Mouse (Mus musculus) erythroblast, embryonic 14.5 days (primary cell): ENCODE measurements around the gene Hist1h4i. TPM values are rescaled to one million over a fixed set of nuclear protein-coding genes. Genes with fewer than 3 reads are reported as not detected.

Source experiments
- H3K27me3 ChIP-seq: 2 replicates; pipeline ENCODE4 v1.6.1; 2012; ENCODE audit warnings: inconsistent platforms; ENCODE audit not compliant: control insufficient read depth
- H3K36me3 ChIP-seq: 2 replicates; pipeline ENCODE4 v1.6.1; 2012; ENCODE audit warnings: mild to moderate bottlenecking, inconsistent platforms; ENCODE audit not compliant: control insufficient read depth
- H3K4me1 ChIP-seq: 2 replicates; pipeline ENCODE4 v1.6.1; 2012; ENCODE audit warnings: inconsistent platforms; ENCODE audit not compliant: control insufficient read depth
- H3K4me3 ChIP-seq: replicated peaks from 2 replicates; pipeline ENCODE3; 2012; ENCODE audit warnings: moderate library complexity, mild to moderate bottlenecking, inconsistent platforms
- H3K9me3 ChIP-seq: 2 replicates; pipeline ENCODE4 v1.6.1; 2012; ENCODE audit warnings: low read length, inconsistent platforms, mixed read lengths; ENCODE audit not compliant: control insufficient read depth
- GATA1 ChIP-seq: IDR thresholded peaks from 2 replicates; pipeline ENCODE4 v1.6.1; 2012; ENCODE audit warnings: low read length, inconsistent platforms, mixed read lengths
- TAL1 ChIP-seq: IDR thresholded peaks from 3 replicates; pipeline ENCODE4 v1.6.1; 2012; ENCODE audit warnings: low read length, inconsistent platforms, mixed read lengths
- polyA plus RNA-seq: library from polyadenylated mRNA; stranded (reverse); fragments of >175 nt; gene quantifications from 2 replicates; pipeline ENCODE4 v1.2.3, GENCODE M21; 2012

Gene Hist1h4i
- polyA plus RNA-seq, 1 experiment: 24.7 TPM

DNA sequence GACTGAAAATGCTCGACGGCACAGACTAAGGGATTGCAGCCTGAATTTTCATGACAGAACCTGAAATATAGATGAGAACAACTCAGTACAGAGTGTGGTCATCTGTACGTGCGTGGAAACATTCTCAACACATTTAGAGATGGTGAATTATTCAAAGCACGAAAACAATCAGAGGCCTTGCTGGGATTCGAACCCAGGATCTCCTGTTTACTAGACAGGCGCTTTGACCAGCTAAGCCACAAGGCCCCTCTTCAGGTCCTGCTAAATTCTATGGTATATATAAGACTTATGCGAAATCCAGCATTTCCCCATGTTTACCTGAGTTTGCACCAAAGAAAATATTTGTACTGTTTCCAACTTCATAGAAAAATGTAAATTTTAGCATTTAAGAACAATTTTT is 11.2 kb downstream of the Hist1h4i start:
- H3K36me3 ChIP-seq: peaks cover 14% of the 10 kb centered on the region
- no peaks in the 10 kb centered on the region for H3K27me3 ChIP-seq
- H3K4me1 ChIP-seq: peaks cover 57% of the 10 kb centered on the region
- TF ChIP-seq GATA1: no peak
- no peaks in the 10 kb centered on the region for H3K9me3 ChIP-seq
- peak overlapping the region; percentile 67 for H3K4me3 ChIP-seq

DNA sequence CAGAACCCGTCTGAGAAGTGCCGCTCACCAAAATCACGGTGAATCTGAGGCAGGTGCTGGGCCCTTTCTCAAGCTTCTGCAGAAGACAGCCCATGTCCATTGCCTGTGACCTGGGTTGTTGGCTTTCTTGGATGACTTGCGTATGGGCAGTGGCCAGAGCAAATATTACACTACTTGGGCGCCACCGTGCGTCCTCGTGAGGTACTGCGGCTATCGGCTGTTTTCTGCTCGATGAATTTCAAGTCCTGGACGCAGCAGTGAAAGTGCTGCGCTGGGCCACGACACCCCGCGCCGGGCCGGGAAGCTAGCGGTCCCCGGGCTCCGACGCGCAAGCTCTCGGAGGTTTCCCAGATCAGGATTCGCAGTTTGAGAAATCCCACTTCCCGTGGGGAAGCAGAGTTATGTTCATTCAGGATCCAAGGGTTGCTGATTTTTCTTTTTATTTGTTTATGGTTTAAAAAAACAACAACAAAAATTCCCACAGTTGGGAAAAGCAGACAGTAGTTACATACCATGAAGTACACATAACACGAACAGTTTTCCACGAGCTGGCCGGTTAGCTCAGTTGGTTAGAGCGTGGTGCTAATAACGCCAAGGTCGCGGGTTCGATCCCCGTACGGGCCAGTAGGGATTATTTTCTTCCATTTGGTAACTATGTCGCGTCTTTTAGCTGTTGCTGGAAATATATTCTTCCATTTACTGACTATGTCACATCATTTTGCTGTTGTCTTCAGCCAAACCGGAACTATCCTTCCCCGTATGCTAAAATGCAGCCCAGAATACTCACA is 12.3 kb downstream of the Hist1h4i start:
- TF ChIP-seq GATA1 (no peak), TAL1 (no peak)
- peak overlapping the region; percentile 67 for H3K4me3 ChIP-seq
- H3K4me1 ChIP-seq: peaks cover 56% of the 10 kb centered on the region
- H3K9me3 ChIP-seq: no peaks in the 10 kb centered on the region
- no peaks in the 10 kb centered on the region for H3K27me3 ChIP-seq
- peaks cover 14% of the 10 kb centered on the region for H3K36me3 ChIP-seq

DNA sequence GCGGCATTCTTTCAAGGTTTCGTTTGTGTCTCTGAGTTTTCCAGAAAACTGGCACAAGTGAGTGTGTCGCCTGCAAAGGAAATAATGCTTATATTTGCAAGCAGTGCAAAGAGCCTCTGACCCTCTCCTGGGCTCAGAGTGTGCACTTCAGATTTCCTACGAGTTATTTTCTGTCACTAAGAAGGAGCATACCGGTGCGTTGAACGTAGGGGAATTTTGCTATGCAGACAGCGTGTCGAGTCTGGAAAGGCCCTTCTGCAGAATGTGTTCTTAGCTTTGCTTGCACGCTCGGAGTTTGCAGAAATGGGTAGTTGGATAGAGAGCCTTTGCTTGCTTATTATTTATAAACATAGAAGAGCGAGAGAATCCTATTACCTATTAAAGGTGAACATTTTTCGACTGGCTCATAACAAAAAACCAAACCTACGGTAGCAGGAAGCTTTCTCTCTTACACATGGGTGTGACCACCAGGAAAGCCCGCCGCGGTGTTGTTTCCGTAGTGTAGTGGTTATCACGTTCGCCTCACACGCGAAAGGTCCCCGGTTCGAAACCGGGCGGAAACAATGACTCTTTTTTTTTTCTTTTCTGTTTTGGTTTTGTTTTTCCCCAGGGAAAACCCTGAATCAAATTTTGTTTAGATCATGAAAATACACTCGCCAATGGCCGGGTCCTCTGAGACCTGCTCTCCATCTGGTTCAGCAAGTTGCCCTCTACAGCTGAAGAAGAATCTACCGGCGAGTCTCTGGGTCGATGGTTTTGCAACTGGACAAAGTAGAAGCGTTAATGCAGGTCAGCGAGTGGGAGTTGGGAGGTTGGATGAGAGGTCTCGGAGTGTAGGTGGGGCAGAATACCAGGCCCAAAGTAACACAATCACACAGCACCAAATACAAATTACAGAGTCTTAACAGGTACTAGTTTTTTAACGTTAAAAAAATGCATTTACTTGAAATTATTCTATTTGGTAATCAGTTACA is 14.8 kb downstream of the Hist1h4i start:
- Histone ChIP-seq H3K36me3 (peaks cover 2% of the 10 kb centered on the region; the same call in 1 of the 2 replicates), H3K27me3 (no peaks in the 10 kb centered on the region), H3K4me3 (peak overlapping the region; percentile 64), H3K9me3 (no peaks in the 10 kb centered on the region), H3K4me1 (peaks cover 51% of the 10 kb centered on the region)
- no peak for TF ChIP-seq TAL1
- TF ChIP-seq GATA1: no peak

DNA sequence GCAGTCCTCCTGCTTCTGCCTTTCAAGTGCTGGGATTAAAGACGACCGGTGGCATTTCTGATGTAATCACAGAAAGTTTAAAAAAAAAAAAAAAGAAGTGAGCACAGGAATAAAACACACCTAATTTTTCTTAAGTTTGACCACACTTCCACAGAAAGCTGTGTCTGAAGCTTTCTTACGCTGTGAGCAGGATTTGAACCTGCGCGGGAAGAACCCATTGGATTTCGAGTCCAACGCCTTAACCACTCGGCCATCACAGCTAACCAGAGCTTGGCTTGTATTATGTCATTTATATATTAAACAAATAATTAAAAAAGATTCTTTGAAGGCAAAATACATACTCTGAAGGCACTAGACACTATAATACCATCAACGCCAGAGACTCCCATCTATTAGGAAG is 18.9 kb downstream of the Hist1h4i start:
- Histone ChIP-seq H3K4me1 (peaks cover 42% of the 10 kb centered on the region), H3K36me3 (no peaks in the 10 kb centered on the region), H3K27me3 (no peaks in the 10 kb centered on the region), H3K9me3 (no peaks in the 10 kb centered on the region), H3K4me3 (peak overlapping the region; percentile 73)
- TF ChIP-seq GATA1 (no peak), TAL1 (no peak)

DNA sequence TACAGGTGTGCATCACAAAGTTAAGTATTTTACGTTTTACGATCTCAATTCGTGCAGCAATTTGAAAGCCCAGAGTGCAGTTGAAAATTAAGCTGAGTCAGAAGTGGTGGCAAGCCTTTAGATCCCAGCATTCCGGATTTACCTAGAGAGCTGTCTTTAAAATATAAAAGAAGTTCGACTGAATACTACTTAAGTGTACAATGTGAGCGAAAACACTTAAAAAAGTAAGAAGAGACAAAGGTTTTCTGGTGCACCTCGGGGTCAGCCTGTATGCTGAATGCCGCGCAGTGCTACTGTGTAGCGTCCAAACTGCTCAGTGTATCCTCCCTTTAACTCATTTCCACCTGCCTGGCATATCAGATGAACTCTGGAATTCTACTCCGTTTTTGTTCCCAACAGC is 19.6 kb downstream of the Hist1h4i start:
- Histone ChIP-seq H3K4me1 (peaks cover 40% of the 10 kb centered on the region), H3K36me3 (no peaks in the 10 kb centered on the region), H3K27me3 (no peaks in the 10 kb centered on the region), H3K9me3 (no peaks in the 10 kb centered on the region), H3K4me3 (peak overlapping the region; percentile 73)
- no peak for TF ChIP-seq GATA1
- no peak for TF ChIP-seq TAL1

DNA sequence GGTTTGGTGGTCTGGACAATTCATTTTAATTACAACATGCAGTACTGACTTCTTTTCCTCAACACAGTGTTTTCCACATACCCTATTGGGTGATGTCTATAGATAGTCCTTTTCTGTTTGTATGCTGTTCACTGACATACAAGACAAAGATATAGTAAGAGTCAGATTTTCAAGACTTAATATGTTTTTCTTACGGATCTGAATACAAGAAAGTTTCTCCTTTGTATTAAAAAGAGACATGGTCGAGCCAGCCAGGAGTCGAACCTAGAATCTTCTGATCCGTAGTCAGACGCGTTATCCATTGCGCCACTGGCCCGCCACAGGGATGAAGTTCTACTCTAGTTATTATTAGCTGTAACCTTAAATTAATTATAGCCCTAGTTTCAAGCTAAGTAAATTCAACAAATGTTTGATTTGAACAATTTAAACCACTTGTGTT is 20.2 kb downstream of the Hist1h4i start:
- H3K27me3 ChIP-seq: no peaks in the 10 kb centered on the region
- no peaks in the 10 kb centered on the region for H3K9me3 ChIP-seq
- H3K4me1 ChIP-seq: peaks cover 40% of the 10 kb centered on the region
- H3K4me3 ChIP-seq: peak overlapping the region; percentile 73
- no peak for TF ChIP-seq GATA1
- TF ChIP-seq TAL1: no peak
- H3K36me3 ChIP-seq: no peaks in the 10 kb centered on the region

DNA sequence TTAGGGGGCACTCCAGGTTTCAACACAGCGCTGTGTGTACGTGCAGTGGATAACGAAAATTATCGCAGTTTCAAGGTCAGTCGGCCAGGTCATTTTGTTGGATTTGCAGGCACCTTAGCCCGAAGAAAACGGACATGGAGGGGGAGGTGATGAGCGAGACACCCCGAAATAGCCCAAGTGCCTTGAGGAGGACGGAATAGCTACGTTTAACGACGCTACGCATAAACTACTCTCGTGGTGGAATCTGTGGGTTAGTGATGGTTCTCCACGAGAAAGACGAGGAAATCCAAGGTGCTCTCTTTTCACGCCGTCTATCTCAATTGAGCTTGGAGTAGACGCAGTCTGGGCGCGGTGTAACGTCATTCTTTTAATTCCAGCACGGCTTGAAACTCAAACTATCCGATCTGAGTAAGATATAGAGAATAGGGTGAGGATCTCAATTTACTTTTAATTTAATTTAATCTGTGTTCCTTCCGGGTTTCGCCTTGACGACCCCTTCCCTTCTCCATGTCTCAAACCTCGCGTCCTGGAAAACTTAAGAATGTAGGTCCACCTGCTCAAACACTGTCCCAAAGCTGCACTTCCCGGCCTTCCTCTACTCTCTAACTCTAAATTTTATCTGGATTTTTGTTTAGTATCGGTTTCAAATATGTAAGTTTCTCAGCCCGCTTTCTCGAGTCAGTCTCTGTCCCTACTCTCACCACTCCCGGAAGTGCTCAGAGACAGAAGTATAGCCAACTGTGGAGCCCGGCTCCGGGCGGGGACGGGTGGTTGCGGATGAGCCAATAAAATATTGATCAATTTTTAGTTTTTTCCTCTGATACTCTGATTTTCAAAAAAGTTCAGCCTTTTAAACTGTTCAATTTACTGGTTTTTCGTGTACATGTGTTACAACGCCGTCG is 21.0 kb downstream of the Hist1h4i start:
- TF ChIP-seq GATA1: no peak
- no peak for TF ChIP-seq TAL1
- peaks cover 40% of the 10 kb centered on the region for H3K4me1 ChIP-seq

More for the DNA sequence above, 21.0 kb downstream of the Hist1h4i start:
- H3K9me3 ChIP-seq: no peaks in the 10 kb centered on the region
- peaks cover 4% of the 10 kb centered on the region for H3K27me3 ChIP-seq
- H3K36me3 ChIP-seq: no peaks in the 10 kb centered on the region
- H3K4me3 ChIP-seq: peak overlapping the region; percentile 73
